Mouse (Mus musculus) gastrocnemius, adult 8-10 months (tissue): ENCODE results near the gene Madcam1. TPM values are rescaled to one million over a fixed set of nuclear protein-coding genes. Genes with fewer than 3 reads are reported as not detected.

Experiments used
- DNase-seq, 2 experiments: peaks; one replicate each; pipeline ENCODE4 v3.0.0; 2022; ENCODE audit warnings: low spot score in 2 of 2
- total RNA-seq, 4 experiments: library from RNA; stranded (reverse); gene quantifications; 2 replicates each; pipeline ENCODE4 v1.2.4; 2022

Madcam1 gene
- total RNA-seq, 4 experiments from 2014 or later, result not detected

- DNase-seq, result no peak
Observed at GRCm38 (mm10) chr10:79707759-79708158, 43.4 kb downstream of the Madcam1 start.

DNA sequence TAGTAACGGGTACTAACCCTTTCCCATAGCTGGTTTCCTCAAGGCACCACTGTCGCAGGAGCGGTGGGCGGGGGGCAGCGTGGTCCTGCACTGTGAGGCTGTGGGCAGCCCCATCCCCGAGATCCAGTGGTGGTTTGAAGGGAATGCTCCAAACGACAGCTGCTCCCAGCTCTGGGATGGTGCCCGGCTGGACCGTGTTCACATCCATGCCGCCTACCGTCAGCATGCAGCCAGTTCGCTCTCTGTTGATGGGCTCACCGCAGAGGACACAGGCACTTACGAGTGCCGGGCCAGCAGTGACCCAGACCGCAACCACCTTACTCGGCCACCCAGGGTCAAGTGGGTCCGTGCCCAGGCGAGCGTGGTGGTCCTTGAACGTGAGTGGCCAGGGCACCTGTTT is 44.3 kb downstream of the Madcam1 start:
- DNase-seq, result no peak

DNA sequence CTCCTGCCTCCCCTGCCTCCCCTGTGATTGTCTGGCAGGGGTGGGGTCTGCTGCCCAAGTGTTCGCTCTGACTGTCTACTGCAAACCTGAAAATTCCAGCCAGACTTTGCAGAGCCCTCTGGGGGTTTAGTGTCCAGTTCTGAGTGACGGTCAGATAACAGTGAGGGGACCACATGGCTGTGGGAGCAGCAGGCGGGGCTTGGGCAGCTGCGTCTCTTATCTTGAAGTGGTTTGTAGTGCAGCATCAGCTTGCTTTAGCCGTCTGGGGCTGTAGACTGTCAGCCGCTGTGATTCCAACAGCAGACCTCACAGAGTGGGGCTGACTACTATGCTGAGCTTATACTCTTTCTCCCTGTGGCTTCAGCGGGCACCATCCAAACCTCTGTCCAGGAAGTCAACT is 44.9 kb downstream of the Madcam1 start:
- DNase-seq, result no peak

DNA sequence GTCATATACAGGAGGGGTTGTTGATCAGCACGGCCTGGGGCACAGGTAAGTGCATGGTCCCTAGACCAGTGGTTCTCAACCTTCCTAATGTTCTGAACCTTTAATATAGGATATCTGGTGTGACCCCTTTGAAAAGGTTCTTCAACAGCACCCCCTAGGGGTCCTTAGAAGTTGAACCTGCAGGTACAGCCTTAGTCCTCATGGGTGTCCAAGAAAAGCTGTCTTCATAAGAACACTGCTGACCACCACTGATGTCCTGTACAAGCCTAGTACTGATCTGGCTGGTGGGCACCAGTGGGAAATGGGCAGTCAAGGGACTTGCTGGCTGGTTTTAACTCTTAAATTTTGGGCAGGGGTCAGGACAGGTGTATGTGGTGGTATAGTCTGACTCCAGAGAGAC is 47.7 kb downstream of the Madcam1 start:
- DNase-seq, result no peak

DNA sequence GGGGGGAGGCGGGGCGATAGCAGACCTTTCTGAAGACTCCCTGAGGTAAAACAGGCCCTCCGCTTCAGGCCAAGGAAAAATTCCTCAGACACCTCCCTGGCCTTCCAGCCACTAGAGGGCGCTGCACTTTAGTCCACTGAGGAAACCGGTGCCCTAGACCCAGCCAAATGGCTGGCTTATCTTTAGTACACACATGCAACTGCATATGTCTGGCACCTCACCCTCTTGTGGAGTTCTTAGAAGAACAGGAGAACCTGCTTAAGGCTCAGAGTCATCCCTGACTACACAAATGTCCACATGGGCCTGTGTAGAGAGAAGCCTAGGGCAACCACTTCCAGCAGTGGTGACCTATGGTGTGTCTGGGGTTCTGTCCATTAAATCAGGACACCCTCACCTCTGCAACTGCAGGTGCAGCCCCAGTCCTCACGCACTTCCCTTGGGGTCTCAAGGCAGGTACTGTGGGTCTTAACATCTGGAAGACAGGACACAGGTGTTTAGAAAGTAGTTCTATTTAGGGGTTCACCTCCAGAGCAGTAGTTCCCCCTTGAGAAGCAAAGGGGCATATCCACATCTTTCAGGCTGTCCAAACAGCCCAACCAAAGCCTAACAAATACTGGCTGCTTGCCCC is 48.3 kb downstream of the Madcam1 start:
- DNase-seq, result peak; percentile 61 to 65

- no peak for DNase-seq
Observed at GRCm38 (mm10) chr10:79713163-79713562, 48.8 kb downstream of the Madcam1 start.

DNA sequence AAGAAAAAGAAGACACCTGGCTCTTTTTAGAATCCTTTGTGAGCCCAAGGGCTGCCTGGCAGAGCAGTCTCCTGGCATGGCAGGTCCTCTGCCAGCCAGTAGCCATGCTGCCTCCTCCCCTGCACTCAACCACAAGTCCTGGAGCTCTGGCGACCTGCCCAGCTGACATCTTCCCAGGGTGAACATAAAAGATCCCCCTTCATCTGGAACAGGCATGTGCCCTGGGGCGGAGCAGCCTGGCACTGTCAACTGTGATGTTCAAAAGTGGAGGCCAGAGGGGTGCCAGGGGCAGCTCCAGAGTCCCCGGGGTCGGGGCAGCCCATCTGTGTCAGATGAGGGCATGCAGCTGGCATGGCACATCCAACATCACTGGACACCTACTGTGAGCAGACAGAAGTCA is 50.6 kb downstream of the Madcam1 start:
- DNase-seq, result no peak

GRCm38 (mm10) chr10:79716254-79716987 is 52.1 kb downstream of the Madcam1 start, which contains the start of gene Hcn2:
Gene Hcn2 (plus strand): TSS chr10:79716634.
- no peak for DNase-seq

DNA sequence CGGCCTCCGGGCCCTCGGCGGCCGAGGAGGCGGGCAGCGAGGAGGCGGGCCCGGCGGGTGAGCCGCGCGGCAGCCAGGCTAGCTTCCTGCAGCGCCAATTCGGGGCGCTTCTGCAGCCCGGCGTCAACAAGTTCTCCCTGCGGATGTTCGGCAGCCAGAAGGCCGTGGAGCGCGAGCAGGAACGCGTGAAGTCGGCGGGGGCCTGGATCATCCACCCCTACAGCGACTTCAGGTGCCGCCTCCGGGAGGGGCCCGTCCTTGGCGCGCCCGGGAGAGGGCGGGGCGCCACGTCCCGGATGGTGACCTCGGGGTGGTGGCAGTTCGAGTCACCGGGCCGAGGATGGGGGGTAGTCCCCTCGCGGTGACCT is 52.6 kb downstream of the Madcam1 start:
- no peak for DNase-seq

DNA sequence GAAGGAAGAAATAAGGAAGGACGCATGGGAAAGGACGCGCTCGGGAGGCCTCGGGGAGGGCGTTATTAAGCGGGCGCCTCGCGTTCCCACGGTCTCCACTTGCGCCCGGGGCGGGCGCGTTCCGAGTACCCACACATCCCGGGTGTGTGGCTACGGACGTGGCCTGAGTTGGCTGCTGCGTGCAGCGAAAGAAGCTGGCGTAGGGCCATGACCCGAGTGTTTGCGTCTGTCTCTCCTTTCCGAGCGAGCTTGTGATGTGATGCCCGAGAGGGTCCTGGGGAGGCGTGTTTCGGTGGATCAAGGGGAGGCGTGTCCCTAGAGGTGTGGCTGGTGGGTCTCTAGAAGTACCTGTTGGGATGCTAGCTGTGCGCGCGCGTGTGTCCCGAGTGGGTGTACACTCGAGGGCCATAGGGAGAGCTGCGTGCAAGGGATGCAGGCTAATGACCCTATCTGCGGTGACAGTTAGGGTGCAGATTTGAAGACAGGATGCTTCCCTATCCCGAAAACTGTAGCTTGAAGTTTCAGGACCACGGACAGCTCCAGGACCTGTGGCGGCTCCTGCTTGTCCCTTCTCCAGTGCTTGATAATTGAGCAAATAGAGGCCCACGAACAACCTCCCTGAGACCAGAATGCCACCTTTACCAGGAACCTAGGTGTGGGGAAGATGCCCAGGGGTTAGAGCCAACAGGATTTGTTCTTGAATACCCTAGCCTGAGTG is 53.4 kb downstream of the Madcam1 start:
- no peak for DNase-seq

Other genes starting within 250 kb of the Madcam1 start
- gene Vmn2r83, start 195.8 kb upstream of the Madcam1 start, total RNA-seq, result not detected
- gene Plpp2, start 130.8 kb upstream of the Madcam1 start, total RNA-seq, result 1 to 10 TPM in 1 of 4 experiments, under 1 TPM in 3; 0.29 to 1.3 (median 0.50) TPM
- gene Mier2, start 109.4 kb upstream of the Madcam1 start, total RNA-seq, result 10 to 100 TPM; 20.1 to 23.4 (median 21.2) TPM
- not detected for gene Theg, start 77.2 kb upstream of the Madcam1 start, total RNA-seq
- 1 to 10 TPM in 1 of 4 experiments, under 1 TPM in 3; 0.22 to 1.1 (median 0.68) TPM for gene C2cd4c, start 50.5 kb upstream of the Madcam1 start, total RNA-seq
- 10 to 100 TPM in 2 of 4 experiments, 1 to 10 TPM in 2; 5.4 to 13.0 (median 8.7) TPM for gene Shc2, start 26.6 kb upstream of the Madcam1 start, total RNA-seq
- gene Odf3l2, start 18.8 kb upstream of the Madcam1 start, total RNA-seq, result 100 to 1,000 TPM in 1 of 4 experiments, 10 to 100 TPM in 3; 32.0 to 113 (median 56.6) TPM
- gene Tpgs1, start 4.8 kb downstream of the Madcam1 start, total RNA-seq, result 10 to 100 TPM; 17.6 to 21.1 (median 20.1) TPM
- gene Cdc34, start 17.6 kb downstream of the Madcam1 start, total RNA-seq, result 100 to 1,000 TPM; 381 to 451 (median 390) TPM
- gene Gzmm, start 24.5 kb downstream of the Madcam1 start, total RNA-seq, result 10 to 100 TPM in 3 of 4 experiments, 1 to 10 TPM in 1; 9.9 to 15.9 (median 10.2) TPM
- gene Bsg, start 39.9 kb downstream of the Madcam1 start, total RNA-seq, result 100 to 1,000 TPM; 524 to 920 (median 651) TPM
- under 1 TPM; 0.39 to 0.86 (median 0.73) TPM for gene Hcn2, start 52.1 kb downstream of the Madcam1 start, total RNA-seq
- gene Polrmt, start 82.0 kb downstream of the Madcam1 start, total RNA-seq, result 10 to 100 TPM; 34.1 to 47.2 (median 38.3) TPM
- not detected for gene Fgf22, start 90.5 kb downstream of the Madcam1 start, total RNA-seq
- gene Rnf126, start 102.4 kb downstream of the Madcam1 start, total RNA-seq, result 10 to 100 TPM; 51.9 to 80.5 (median 53.3) TPM
- 1 to 10 TPM in 2 of 4 experiments, under 1 TPM in 2; 0.73 to 1.2 (median 1.1) TPM for gene Fstl3, start 112.7 kb downstream of the Madcam1 start, total RNA-seq
- not detected for gene Prss57, start 126.4 kb downstream of the Madcam1 start, total RNA-seq
- 10 to 100 TPM in 3 of 4 experiments, 1 to 10 TPM in 1; 6.8 to 12.3 (median 11.2) TPM for gene Palm, start 129.0 kb downstream of the Madcam1 start, total RNA-seq
- not detected for gene Misp, start 156.4 kb downstream of the Madcam1 start, total RNA-seq
- 10 to 100 TPM; 11.8 to 19.3 (median 14.8) TPM for gene Ptbp1, start 189.9 kb downstream of the Madcam1 start, total RNA-seq
- gene Prtn3, start 209.9 kb downstream of the Madcam1 start, total RNA-seq, result not detected
- gene Plppr3, start 210.1 kb downstream of the Madcam1 start, total RNA-seq, result under 1 TPM in 1 of 4 experiments, not detected in 3; 0.40 TPM
- not detected for gene Elane, start 221.7 kb downstream of the Madcam1 start, total RNA-seq
- gene Cfd, start 226.3 kb downstream of the Madcam1 start, total RNA-seq, result 100 to 1,000 TPM in 1 of 4 experiments, 10 to 100 TPM in 3; 10.7 to 257 (median 39.5) TPM
- 10 to 100 TPM; 30.8 to 37.1 (median 32.9) TPM for gene Med16, start 244.4 kb downstream of the Madcam1 start, total RNA-seq
- gene Gm26602, start 246.3 kb downstream of the Madcam1 start, total RNA-seq, result not detected